Mouse (Mus musculus): Measurements from ENCODE around the gene Frmpd1.

GRCm38 (mm10) chr4:45296662-45297564, 112.2 kb downstream of the Frmpd1 start, which contains the start of gene Trmt10b:
- TF ChIP-seq CTCF (IDR thresholded peaks at IDR 0.05; ENCODE audit: borderline replicate concordance, insufficient read depth, low read depth, low read length): no peak
- TF ChIP-seq POLR2A (IDR thresholded peaks at IDR 0.05; ENCODE audit: borderline replicate concordance, insufficient read depth, low read length): peak; percentile 80; the same call in 1 of the 2 replicates

Measured in cerebellum, adult 2 months (tissue).